Mouse (Mus musculus) monocyte, adult 59 days (primary cell): Measurements from ENCODE around the gene A230050P20Rik. TPM values are rescaled to one million over a fixed set of nuclear protein-coding genes. Genes with fewer than 3 reads are reported as not detected.

Experiments
- total RNA-seq, 2 experiments: library from RNA; stranded (reverse); gene quantifications; one replicate each; pipeline ENCODE4 v1.2.4; 2023

The A230050P20Rik gene
- 10 to 100 TPM; 17.2 to 19.6 TPM for total RNA-seq

GRCm38 (mm10) chr9:20868448-20869001 lies at the start of gene A230050P20Rik:
Gene A230050P20Rik (plus strand): TSS chr9:20868642.

GRCm38 (mm10) chr9:20879097-20879792 lies 10.8 kb downstream of the A230050P20Rik start, which contains the start of gene Angptl6:
Gene Angptl6 (minus strand): TSS chr9:20879727.

GRCm38 (mm10) chr9:20887704-20888385 lies 19.4 kb downstream of the A230050P20Rik start, which contains the start of gene Ppan:
Gene Ppan (plus strand): TSS chr9:20888175.

GRCm38 (mm10) chr9:20898511-20899073 lies 30.1 kb downstream of the A230050P20Rik start, which contains the start of gene Eif3g:
Gene Eif3g (minus strand): TSS chr9:20898623.

Other genes with a start within 250 kb of the A230050P20Rik start
- gene Ubl5, start 225.8 kb upstream of the A230050P20Rik start, total RNA-seq: 100 to 1,000 TPM; 276 to 300 TPM
- 10 to 100 TPM; 26.1 to 30.7 TPM for gene Fbxl12, start 223.9 kb upstream of the A230050P20Rik start, total RNA-seq
- gene Pin1, start 216.5 kb upstream of the A230050P20Rik start, total RNA-seq: 10 to 100 TPM in 1 of 2 experiments, 1 to 10 TPM in 1; 9.9 to 10.1 TPM
- gene Olfm2, start 122.3 kb upstream of the A230050P20Rik start, total RNA-seq: not detected
- gene Col5a3, start 53.6 kb upstream of the A230050P20Rik start, total RNA-seq: under 1 TPM in 1 of 2 experiments, not detected in 1; 0.13 TPM
- not detected for gene Rdh8, start 50.1 kb upstream of the A230050P20Rik start, total RNA-seq
- 1 to 10 TPM in 1 of 2 experiments, under 1 TPM in 1; 0.88 to 1.1 TPM for gene Angptl6, start 11.1 kb downstream of the A230050P20Rik start, total RNA-seq
- 10 to 100 TPM; 40.2 to 45.5 TPM for gene Ppan, start 19.5 kb downstream of the A230050P20Rik start, total RNA-seq
- gene Eif3g, start 30.0 kb downstream of the A230050P20Rik start, total RNA-seq: 100 to 1,000 TPM; 118 to 121 TPM
- 10 to 100 TPM; 33.0 to 34.9 TPM for gene Dnmt1, start 91.2 kb downstream of the A230050P20Rik start, total RNA-seq
- gene S1pr2, start 108.1 kb downstream of the A230050P20Rik start, total RNA-seq: 10 to 100 TPM; 13.7 to 15.0 TPM
- 10 to 100 TPM; 55.9 to 65.5 TPM for gene Mrpl4, start 134.1 kb downstream of the A230050P20Rik start, total RNA-seq
- gene Icam1, start 147.3 kb downstream of the A230050P20Rik start, total RNA-seq: 100 to 1,000 TPM; 170 to 179 TPM
- 1 to 10 TPM; 1.8 to 3.4 TPM for gene Icam4, start 160.7 kb downstream of the A230050P20Rik start, total RNA-seq
- under 1 TPM; 0.33 to 0.47 TPM for gene Icam5, start 163.4 kb downstream of the A230050P20Rik start, total RNA-seq
- 1 to 10 TPM in 1 of 2 experiments, not detected in 1; 1.0 TPM for gene Zglp1, start 198.5 kb downstream of the A230050P20Rik start, total RNA-seq
- gene Gm49373, start 204.5 kb downstream of the A230050P20Rik start, total RNA-seq: under 1 TPM in 1 of 2 experiments, not detected in 1; 0.52 TPM
- gene Fdx1l, start 205.0 kb downstream of the A230050P20Rik start, total RNA-seq: 10 to 100 TPM; 20.9 to 22.5 TPM
- 1 to 10 TPM; 2.8 to 5.1 TPM for gene Gm38431, start 223.4 kb downstream of the A230050P20Rik start, total RNA-seq
- gene Raver1, start 223.4 kb downstream of the A230050P20Rik start, total RNA-seq: 10 to 100 TPM; 63.3 to 65.2 TPM